11 mouse cellular contexts compared by ENCODE assay signal in the genomic region with DNA sequence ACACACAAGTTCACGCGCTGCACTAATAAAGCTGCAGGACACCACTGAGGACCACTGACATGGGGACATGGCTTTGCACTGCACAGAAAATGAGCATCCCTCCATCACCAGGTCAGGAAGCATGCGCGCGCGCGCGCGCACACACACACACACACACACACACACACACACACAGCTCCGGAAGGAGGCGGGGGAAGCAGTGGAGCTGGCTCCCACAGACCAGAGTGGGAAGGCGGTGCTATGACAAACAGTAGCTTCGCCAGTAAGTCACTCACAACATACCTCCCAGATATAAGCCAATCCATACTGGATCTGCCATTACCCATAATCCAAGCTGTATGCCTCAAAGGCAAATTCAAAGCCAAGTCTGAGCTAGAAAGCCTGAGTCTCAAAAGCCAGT. TPM values are rescaled to one million over a fixed set of nuclear protein-coding genes. Genes with fewer than 3 reads are reported as not detected.
DNase-seq lines count a peak whose midpoint lies in the region; ATAC-seq lines count a peak whose summit lies in the region.
"Had no signal": no experiment of that assay in that cellular context is flagged by ENCODE, and none has a peak within 500 bp of the region (broad histone marks: within the 10 kb centered on the region; RNA-seq: fewer than 3 reads in every experiment).

No protein-coding gene starts in this region.

- peak; percentile 2 for DNase-seq in cerebellum, adult 11 months
- DNase-seq in cerebellum, postnatal 25 days: no peak
- DNase-seq in cerebellum, adult 18-20 months: no peak
- DNase-seq in cerebellum, adult 9-10 months: no peak
- DNase-seq: adrenal gland, postnatal 36 days; right cerebral cortex, postnatal 4 days had no signal

- H3K36me3 ChIP-seq in megakaryocyte, embryonic 14.5 days (replicated peaks; ENCODE audit: low read length): peaks cover 56% of the 10 kb centered on the region
- H3K36me3 ChIP-seq in intestine, embryonic 15.5 days: peaks cover 29% of the 10 kb centered on the region
- peaks cover 33% of the 10 kb centered on the region for H3K36me3 ChIP-seq in neural tube, embryonic 13.5 days

- WGBS in intestine, embryonic 15.5 days: 92% methylated on average over 13 of the region's 13 CpGs
- 93% methylated on average over 13 of the region's 13 CpGs for WGBS in neural tube, embryonic 13.5 days

- H3K4me1 ChIP-seq in megakaryocyte, embryonic 14.5 days: peaks cover 40% of the 10 kb centered on the region
- peaks cover 9% of the 10 kb centered on the region for H3K4me1 ChIP-seq in intestine, embryonic 15.5 days (replicated peaks)
- peaks cover 15% of the 10 kb centered on the region for H3K4me1 ChIP-seq in neural tube, embryonic 13.5 days (replicated peaks)

- no peaks in the 10 kb centered on the region for H3K9me3 ChIP-seq in megakaryocyte, embryonic 14.5 days
- no peaks in the 10 kb centered on the region for H3K9me3 ChIP-seq in intestine, embryonic 15.5 days
- no peaks in the 10 kb centered on the region for H3K9me3 ChIP-seq in neural tube, embryonic 13.5 days

- H3K4me2 ChIP-seq in intestine, embryonic 15.5 days (replicated peaks): peak overlapping the region; percentile 77
- peak overlapping the region; percentile 94; the same call in 1 of the 2 replicates for H3K4me2 ChIP-seq in neural tube, embryonic 13.5 days

- ATAC-seq in megakaryocyte, adult 5-6 weeks (ENCODE audit: poor library complexity, severe bottlenecking): no peak
- no peak for ATAC-seq in intestine, embryonic 15.5 days
- no peak for ATAC-seq in neural tube, embryonic 13.5 days (ENCODE audit: low read depth)
- ATAC-seq: lung, postnatal 0 days had no signal

- H3K27me3 ChIP-seq in megakaryocyte, embryonic 14.5 days (replicated peaks): no peaks in the 10 kb centered on the region
- H3K27me3 ChIP-seq in intestine, embryonic 15.5 days (replicated peaks): no peaks in the 10 kb centered on the region
- no peaks in the 10 kb centered on the region for H3K27me3 ChIP-seq in neural tube, embryonic 13.5 days

- H3K27ac ChIP-seq in intestine, embryonic 15.5 days: no peak overlapping the region
- no peak overlapping the region for H3K27ac ChIP-seq in neural tube, embryonic 13.5 days (replicated peaks)

- peak overlapping the region; percentile 66 for H3K9ac ChIP-seq in intestine, embryonic 15.5 days
- H3K9ac ChIP-seq in neural tube, embryonic 13.5 days: peak overlapping the region; percentile 74

- peak overlapping the region; percentile 42 for H3K4me3 ChIP-seq in megakaryocyte, embryonic 14.5 days (replicated peaks)
- H3K4me3 ChIP-seq in intestine, embryonic 15.5 days (replicated peaks): no peak overlapping the region
- 0 out of 2 replicates have a peak overlapping the region, but pooled peaks have one; percentile 57 for H3K4me3 ChIP-seq in neural tube, embryonic 13.5 days

RNA-seq across cellular contexts. Expression of a gene that starts 1.6 kb away (rescaled TPM):
- polyA plus RNA-seq in megakaryocyte, embryonic 14.5 days (2012; ENCODE audit: insufficient read depth, low replicate concordance): 61.8 and 199 TPM in 2 replicates
- total RNA-seq in megakaryocyte, adult 5-6 weeks (2015): 36.1 and 44.3 TPM in 2 replicates
- total RNA-seq in megakaryocyte, adult 5-6 weeks (2017): 39.4 and 48.4 TPM in 2 replicates
- polyA plus RNA-seq in intestine, embryonic 15.5 days (2015; fragmentation: Nextera tagmentation; extraction: Ambion mirVana): 72.0 and 76.0 TPM in 2 replicates
- 22.5 and 22.7 TPM in 2 replicates for polyA plus RNA-seq in neural tube, embryonic 13.5 days (2015; fragmentation: Nextera tagmentation; extraction: Ambion mirVana)

RNA-seq across cellular contexts. Expression of a gene that starts 6.7 kb away (rescaled TPM):
- 269 and 455 TPM in 2 replicates for polyA plus RNA-seq in megakaryocyte, embryonic 14.5 days (2012; ENCODE audit: insufficient read depth, low replicate concordance)
- 47.4 and 51.5 TPM in 2 replicates for total RNA-seq in megakaryocyte, adult 5-6 weeks (2015)
- total RNA-seq in megakaryocyte, adult 5-6 weeks (2017): 50.7 and 70.7 TPM in 2 replicates
- polyA plus RNA-seq in intestine, embryonic 15.5 days (2015; fragmentation: Nextera tagmentation; extraction: Ambion mirVana): 66.3 and 69.5 TPM in 2 replicates
- polyA plus RNA-seq in neural tube, embryonic 13.5 days (2015; fragmentation: Nextera tagmentation; extraction: Ambion mirVana): 60.1 and 65.2 TPM in 2 replicates

RNA-seq across cellular contexts. Expression of a gene that starts 15.2 kb away (rescaled TPM):
- 0.64 and 1.2 TPM in 2 replicates for polyA plus RNA-seq in megakaryocyte, embryonic 14.5 days (2012; ENCODE audit: insufficient read depth, low replicate concordance)
- total RNA-seq in megakaryocyte, adult 5-6 weeks (2015): 3.2 and 3.8 TPM in 2 replicates
- 4.1 and 6.4 TPM in 2 replicates for total RNA-seq in megakaryocyte, adult 5-6 weeks (2017)
- 0.25 and 0.43 TPM in 2 replicates for polyA plus RNA-seq in intestine, embryonic 15.5 days (2015; fragmentation: Nextera tagmentation; extraction: Ambion mirVana)
- 0.13 TPM in 1 of 2 replicates, not detected in the other for polyA plus RNA-seq in neural tube, embryonic 13.5 days (2015; fragmentation: Nextera tagmentation; extraction: Ambion mirVana)

RNA-seq across cellular contexts. Expression of a gene that starts 22.6 kb away (rescaled TPM):
- 0.09 TPM in 1 of 2 replicates, not detected in the other for polyA plus RNA-seq in megakaryocyte, embryonic 14.5 days (2012; ENCODE audit: insufficient read depth, low replicate concordance)
- not detected in 2 replicates for total RNA-seq in megakaryocyte, adult 5-6 weeks (2015)
- total RNA-seq in megakaryocyte, adult 5-6 weeks (2017): not detected in 2 replicates
- 0.14 and 0.36 TPM in 2 replicates for polyA plus RNA-seq in intestine, embryonic 15.5 days (2015; fragmentation: Nextera tagmentation; extraction: Ambion mirVana)
- 0.08 and 0.22 TPM in 2 replicates for polyA plus RNA-seq in neural tube, embryonic 13.5 days (2015; fragmentation: Nextera tagmentation; extraction: Ambion mirVana)
- total RNA-seq: adrenal gland, postnatal 36 days had no signal

RNA-seq across cellular contexts. Expression of a gene that starts 25.1 kb away (rescaled TPM):
- 2.4 and 14.1 TPM in 2 replicates for polyA plus RNA-seq in megakaryocyte, embryonic 14.5 days (2012; ENCODE audit: insufficient read depth, low replicate concordance)
- 473 and 485 TPM in 2 replicates for total RNA-seq in megakaryocyte, adult 5-6 weeks (2015)
- total RNA-seq in megakaryocyte, adult 5-6 weeks (2017): 207 and 235 TPM in 2 replicates
- 3.1 and 3.6 TPM in 2 replicates for polyA plus RNA-seq in intestine, embryonic 15.5 days (2015; fragmentation: Nextera tagmentation; extraction: Ambion mirVana)
- polyA plus RNA-seq in neural tube, embryonic 13.5 days (2015; fragmentation: Nextera tagmentation; extraction: Ambion mirVana): 1.2 and 1.6 TPM in 2 replicates
